Mouse (Mus musculus) ZHBTc4 (cell line): Measurements from ENCODE around the gene Asxl1.
A peak's percentile ranks its signal among the peaks of the same experiment; 100 is the strongest.

ENCODE experiments used
- DNase-seq: peaks from one replicate; pipeline ENCODE4 v3.0.0-alpha.2; 2011; ENCODE audit warnings: low read depth, low spot score

Asxl1 gene

DNA sequence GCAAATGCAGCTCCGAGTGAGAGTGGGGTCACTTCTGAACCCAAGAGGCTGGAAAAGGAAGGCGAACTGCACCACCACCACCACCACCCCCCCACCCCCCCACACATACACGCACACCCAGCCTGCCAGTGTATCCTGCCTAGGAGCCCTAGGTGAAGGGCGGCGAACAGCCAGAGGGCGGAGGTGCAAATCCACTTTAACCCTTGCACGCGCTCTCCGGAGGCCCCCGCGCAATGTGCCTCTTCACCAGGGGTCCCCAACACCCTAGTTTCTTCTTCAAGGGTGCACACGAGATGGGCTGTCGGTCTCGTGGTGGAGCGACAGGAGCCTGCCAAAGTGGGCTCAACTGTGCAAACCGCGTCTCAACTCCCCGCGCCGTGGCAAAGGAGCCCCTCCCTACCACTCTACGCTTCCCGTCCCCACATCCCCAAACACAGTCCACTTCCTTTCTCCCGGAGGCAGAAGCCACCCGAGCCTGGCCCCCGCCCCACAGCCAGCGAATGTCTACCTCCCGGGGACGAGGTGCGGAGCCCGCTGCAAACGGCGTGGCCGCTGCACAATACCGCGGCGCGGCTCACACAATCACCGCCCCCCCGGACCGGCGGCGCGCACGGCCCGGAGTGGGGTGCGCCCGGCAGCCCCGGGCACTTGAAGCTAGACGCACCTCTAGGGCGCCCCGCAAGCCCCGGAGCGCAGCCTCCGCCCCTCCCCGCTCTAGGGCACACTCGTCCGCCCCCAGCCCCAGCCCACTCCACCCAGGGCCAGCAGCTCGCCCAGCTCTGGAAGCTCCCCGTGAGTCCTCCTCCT, 98.0 kb downstream of the Asxl1 start:
- DNase-seq: peak; percentile 57

GRCm38 (mm10) chr2:153444254-153445136, 98.9 kb downstream of the Asxl1 start:
- peak; percentile 82 for DNase-seq

GRCm38 (mm10) chr2:153445137-153446016, 99.7 kb downstream of the Asxl1 start:
- peak; percentile 32 for DNase-seq

GRCm38 (mm10) chr2:153446017-153446408, 100.4 kb downstream of the Asxl1 start:
- DNase-seq: peak; percentile 76

- no peak for DNase-seq
These were observed 100.8 kb downstream of the Asxl1 start for GRCm38 (mm10) chr2:153446476-153446875.

DNA sequence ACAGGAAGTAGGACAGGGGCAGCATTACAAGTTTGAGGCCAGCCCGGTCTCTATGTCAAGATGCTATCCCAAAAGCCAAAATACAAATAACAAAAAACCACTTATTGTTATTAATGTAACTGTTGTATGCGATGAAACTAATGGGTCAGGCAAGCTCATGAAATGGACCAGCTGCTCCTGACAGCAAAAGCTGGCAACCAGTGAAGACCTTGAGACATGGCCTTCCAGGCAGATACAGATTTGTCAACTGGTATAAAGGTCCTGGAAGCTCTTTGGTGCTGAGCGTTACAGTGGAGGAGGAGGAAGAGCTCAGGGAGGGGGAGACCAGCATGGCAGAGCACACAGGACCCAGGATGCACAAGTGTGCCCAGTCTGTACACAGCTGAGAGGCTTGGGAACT, 102.1 kb downstream of the Asxl1 start:
- DNase-seq: no peak

GRCm38 (mm10) chr2:153448519-153448918, 102.9 kb downstream of the Asxl1 start:
- no peak for DNase-seq
